In the genomic region with DNA sequence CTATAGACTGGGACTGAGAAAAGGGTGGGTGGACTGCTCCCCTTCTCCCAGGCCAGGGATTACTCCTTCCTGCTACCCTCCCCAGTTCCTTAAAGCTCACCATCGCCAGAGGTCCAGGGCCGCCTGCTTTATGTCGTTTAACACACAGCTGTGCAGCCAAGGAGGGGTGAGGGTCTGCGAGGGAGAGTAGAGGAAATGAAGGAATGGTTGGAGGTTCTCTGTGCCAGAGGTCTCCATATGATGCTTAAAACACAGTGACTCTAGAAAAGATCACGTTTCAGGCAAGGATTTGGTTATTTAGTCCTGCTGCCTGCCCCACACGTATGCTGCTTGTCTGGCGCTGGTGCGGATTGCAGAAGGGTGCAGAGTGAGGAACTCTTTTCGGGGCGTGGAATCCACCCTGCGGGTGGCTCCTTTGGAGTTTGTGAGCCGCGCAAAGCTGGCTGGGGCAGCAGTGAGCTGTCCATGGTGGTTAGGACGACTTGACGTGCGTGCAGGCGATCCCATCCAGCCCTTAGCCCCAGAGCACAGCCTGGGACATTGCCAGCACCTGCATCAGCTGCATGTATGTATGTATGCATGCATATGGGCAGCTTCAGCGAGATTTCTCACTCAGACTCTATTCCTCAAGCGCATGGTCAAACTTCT, we compare ENCODE assay signal across 8 mouse cellular contexts. TPM values are rescaled to one million over a fixed set of nuclear protein-coding genes. Genes with fewer than 3 reads are reported as not detected.
DNase-seq lines count a peak whose midpoint lies in the region; ATAC-seq and TF ChIP-seq lines count a peak whose summit lies in the region.

No protein-coding gene starts in this region.

- H3K4me2 ChIP-seq in midbrain, embryonic 14.5 days (ENCODE audit: low read length), result no peak overlapping the region

- 4% methylated on average over 19 of the region's 19 CpGs for WGBS in kidney, adult 2 months
- 5% methylated on average over 19 of the region's 19 CpGs for WGBS in midbrain, embryonic 14.5 days

- ATAC-seq in midbrain, embryonic 14.5 days (ENCODE audit: low FRiP score, low TSS enrichment), result no peak

- H3K36me3 ChIP-seq in kidney, adult 2 months (ENCODE audit: control insufficient read depth, insufficient read depth, low read length), result no peaks in the 10 kb centered on the region
- H3K36me3 ChIP-seq in midbrain, embryonic 14.5 days (ENCODE audit: control insufficient read depth, insufficient read depth, low read length), result no peaks in the 10 kb centered on the region

- H3K27ac ChIP-seq in kidney, adult 2 months (ENCODE audit: insufficient read depth, low read depth, low read length), result no peak overlapping the region
- H3K27ac ChIP-seq in midbrain, embryonic 14.5 days (replicated peaks; ENCODE audit: low read depth, low read length), result no peak overlapping the region

- no peaks in the 10 kb centered on the region; the same call in 1 of the 2 replicates for H3K27me3 ChIP-seq in kidney, adult 2 months (replicated peaks; ENCODE audit: control insufficient read depth, insufficient read depth, low read length)
- H3K27me3 ChIP-seq in midbrain, embryonic 14.5 days (ENCODE audit: control insufficient read depth, insufficient read depth, low read length), result peaks cover 33% of the 10 kb centered on the region

- H3K9ac ChIP-seq in midbrain, embryonic 14.5 days (replicated peaks; ENCODE audit: low read length), result no peak overlapping the region

- no peak for TF ChIP-seq CTCF in kidney, adult 2 months (conservative IDR thresholded peaks at IDR 0.05; ENCODE audit: insufficient read depth, insufficient read length, low read depth, low read length)

- peak; percentile 70 for DNase-seq in kidney, postnatal 10 days
- DNase-seq in kidney, adult 2 months, result no peak
- DNase-seq in adrenal gland, postnatal 36 days, result peak; percentile 53 to 68
- DNase-seq in heart, postnatal 10 days, result peak; percentile 36 to 58
- peak; percentile 35 for DNase-seq in midbrain, embryonic 14.5 days
- no peak for DNase-seq in natural killer cell, adult 2 months (ENCODE audit: low spot score in 2 of 2)
- no peak for DNase-seq in cerebellum, postnatal 10 days
- no peak for DNase-seq in thymus, postnatal 25 days

- intact Hi-C loops in heart, postnatal 10 days (cut with DNase I), result no loop called here

- no peak overlapping the region for H3K4me3 ChIP-seq in kidney, adult 2 months (ENCODE audit: insufficient read depth, low read depth, low read length)
- H3K4me3 ChIP-seq in midbrain, embryonic 14.5 days (replicated peaks; ENCODE audit: low read depth, low read length), result no peak overlapping the region

- no peak for TF ChIP-seq POLR2A in kidney, adult 2 months (IDR thresholded peaks at IDR 0.05; ENCODE audit: low read depth, low read length)

- H3K9me3 ChIP-seq in midbrain, embryonic 14.5 days (ENCODE audit: control insufficient read depth, low read length), result no peaks in the 10 kb centered on the region

- H3K4me1 ChIP-seq in kidney, adult 2 months (ENCODE audit: control insufficient read depth, insufficient read depth, low read length), result no peaks in the 10 kb centered on the region
- H3K4me1 ChIP-seq in midbrain, embryonic 14.5 days (ENCODE audit: control insufficient read depth, insufficient read depth, low read length), result peaks cover 10% of the 10 kb centered on the region

RNA-seq across cellular contexts. Expression of a gene that starts 4.3 kb away (rescaled TPM):
- polyA plus RNA-seq in kidney, adult 2 months (2012; rRNA removed), result 0.27 and 0.41 TPM in 2 replicates
- total RNA-seq in adrenal gland, postnatal 36 days (2021), result 1 to 10 TPM in 1 of 2 experiments, not detected in 1; 2.2 TPM
- total RNA-seq in heart, postnatal 10 days (2021), result 1 to 10 TPM; 1.2 TPM
- 0.30 and 0.58 TPM in 2 replicates for polyA plus RNA-seq in midbrain, embryonic 14.5 days (2014; fragmentation: Nextera tagmentation; extraction: Ambion mirVana)

Comparison
In these comparisons a context has a peak if more than half of its experiments do, and no peak if none do; other contexts are left out.
1. DNase-seq: peak in kidney, postnatal 10 days (single experiment), adrenal gland, postnatal 36 days (2 of 2), heart, postnatal 10 days (2 of 2) and midbrain, embryonic 14.5 days (single experiment); none in kidney, adult 2 months (single experiment), natural killer cell, adult 2 months (0 of 2), cerebellum, postnatal 10 days (0 of 2) and thymus, postnatal 25 days (single experiment).